24 mouse cellular contexts compared by ENCODE assay signal in genomic region chr4:95474726-95475406, GRCm38 (mm10).
DNase-seq lines count a peak whose midpoint lies in the region; ATAC-seq and TF ChIP-seq lines count a peak whose summit lies in the region.
"Had no signal": no experiment of that assay in that cellular context is flagged by ENCODE, and none has a peak within 500 bp of the region (broad histone marks: within the 10 kb centered on the region; RNA-seq: fewer than 3 reads in every experiment).

No protein-coding gene starts in this region.

- peak; percentile 28 for DNase-seq in lung, embryonic 14.5 days
- no peak for DNase-seq in lung, postnatal 14 days
- peak; percentile 57 for DNase-seq in Muller cell, postnatal 12 days (ENCODE audit: inconsistent ontology term)
- no peak for DNase-seq in cerebellum, adult 8-10 months
- DNase-seq in cerebellum, adult 9-11 months = no peak
- DNase-seq in MN1 (ENCODE audit: low spot score) = no peak
- DNase-seq: adrenal gland, adult 8-10 months; cerebellum, adult 9-10 months; kidney, adult 18-20 months; liver, postnatal 0 days; right cerebral cortex, postnatal 4 days; thymus, postnatal 36 days had no signal

- H3K27me3 ChIP-seq in lung, embryonic 14.5 days (ENCODE audit: insufficient read depth, low read length) = no peaks in the 10 kb centered on the region
- no peaks in the 10 kb centered on the region for H3K27me3 ChIP-seq in lung, embryonic 15.5 days
- no peaks in the 10 kb centered on the region for H3K27me3 ChIP-seq in stomach, embryonic 16.5 days (ENCODE audit: control insufficient read depth, insufficient read depth, low read length)
- H3K27me3 ChIP-seq: embryonic facial prominence, embryonic 12.5 days; forebrain, embryonic 13.5 days; heart, embryonic 12.5 days; neural tube, embryonic 12.5 days had no signal

- no peak overlapping the region for H3K9ac ChIP-seq in lung, embryonic 14.5 days
- no peak overlapping the region for H3K9ac ChIP-seq in lung, embryonic 15.5 days
- no peak overlapping the region for H3K9ac ChIP-seq in stomach, embryonic 16.5 days (ENCODE audit: low read length)
- H3K9ac ChIP-seq: embryonic facial prominence, embryonic 12.5 days; forebrain, embryonic 13.5 days; heart, embryonic 12.5 days; liver, postnatal 0 days; neural tube, embryonic 12.5 days had no signal

- H3K36me3 ChIP-seq in lung, embryonic 14.5 days (ENCODE audit: insufficient read depth) = no peaks in the 10 kb centered on the region
- no peaks in the 10 kb centered on the region for H3K36me3 ChIP-seq in lung, embryonic 15.5 days
- no peaks in the 10 kb centered on the region for H3K36me3 ChIP-seq in stomach, embryonic 16.5 days (ENCODE audit: control insufficient read depth, insufficient read depth, low read length)
- H3K36me3 ChIP-seq: embryonic facial prominence, embryonic 12.5 days; heart, embryonic 12.5 days; limb, embryonic 10.5 days; midbrain, embryonic 10.5 days; neural tube, embryonic 12.5 days had no signal

- H3K4me1 ChIP-seq in lung, embryonic 14.5 days (ENCODE audit: insufficient read depth) = no peaks in the 10 kb centered on the region
- H3K4me1 ChIP-seq in lung, embryonic 15.5 days = peaks cover 5% of the 10 kb centered on the region; the same call in 1 of the 2 replicates
- H3K4me1 ChIP-seq in stomach, embryonic 16.5 days (ENCODE audit: control insufficient read depth, insufficient read depth, low read length) = peaks cover 18% of the 10 kb centered on the region
- H3K4me1 ChIP-seq: forebrain, embryonic 13.5 days; heart, embryonic 12.5 days; midbrain, embryonic 10.5 days had no signal

- H3K4me2 ChIP-seq in lung, embryonic 14.5 days = no peak overlapping the region
- H3K4me2 ChIP-seq in lung, embryonic 15.5 days = no peak overlapping the region
- no peak overlapping the region for H3K4me2 ChIP-seq in stomach, embryonic 16.5 days (ENCODE audit: low read depth, low read length)
- H3K4me2 ChIP-seq: embryonic facial prominence, embryonic 12.5 days; forebrain, embryonic 13.5 days; heart, embryonic 12.5 days; neural tube, embryonic 12.5 days had no signal

- H3K4me3 ChIP-seq in lung, embryonic 14.5 days (ENCODE audit: low read depth, low read length) = no peak overlapping the region
- H3K4me3 ChIP-seq in lung, embryonic 15.5 days = no peak overlapping the region
- H3K4me3 ChIP-seq in stomach, embryonic 16.5 days (replicated peaks; ENCODE audit: low read length) = no peak overlapping the region
- H3K4me3 ChIP-seq: embryonic facial prominence, embryonic 12.5 days; erythroblast, embryonic 14.5 days; forebrain, embryonic 13.5 days; heart, embryonic 12.5 days; layer of hippocampus, adult 2 months; limb, embryonic 10.5 days; midbrain, embryonic 10.5 days; neural tube, embryonic 12.5 days had no signal

- H3K9me3 ChIP-seq in lung, embryonic 14.5 days (ENCODE audit: low read depth, low read length) = no peaks in the 10 kb centered on the region
- H3K9me3 ChIP-seq in lung, embryonic 15.5 days = no peaks in the 10 kb centered on the region
- no peaks in the 10 kb centered on the region for H3K9me3 ChIP-seq in stomach, embryonic 16.5 days (replicated peaks; ENCODE audit: control insufficient read depth, low read length)
- H3K9me3 ChIP-seq: embryonic facial prominence, embryonic 12.5 days; forebrain, embryonic 13.5 days; heart, embryonic 12.5 days; limb, embryonic 10.5 days; midbrain, embryonic 10.5 days; neural tube, embryonic 12.5 days had no signal

- no peak overlapping the region for H3K27ac ChIP-seq in lung, embryonic 14.5 days (ENCODE audit: low read depth)
- H3K27ac ChIP-seq in lung, embryonic 15.5 days = 0 out of 2 replicates have a peak overlapping the region, but pooled peaks have one; percentile 1
- H3K27ac ChIP-seq in stomach, embryonic 16.5 days (ENCODE audit: low read length) = no peak overlapping the region
- H3K27ac ChIP-seq: embryonic facial prominence, embryonic 12.5 days; forebrain, embryonic 13.5 days; kidney, postnatal 0 days; layer of hippocampus, adult 2 months; midbrain, embryonic 10.5 days; neural tube, embryonic 12.5 days had no signal

- WGBS in lung, embryonic 14.5 days = 64% methylated on average over 5 of the region's 5 CpGs
- 62% methylated on average over 5 of the region's 5 CpGs for WGBS in lung, embryonic 15.5 days
- WGBS in stomach, embryonic 16.5 days = 54% methylated on average over 5 of the region's 5 CpGs

- no peak for ATAC-seq in lung, embryonic 14.5 days (ENCODE audit: insufficient read depth)
- ATAC-seq in lung, embryonic 15.5 days (ENCODE audit: borderline replicate concordance, extremely low read depth, low FRiP score, low TSS enrichment) = no peak
- peak; percentile 60; the same call in 1 of the 2 replicates for ATAC-seq in stomach, embryonic 16.5 days (ENCODE audit: insufficient read depth, low FRiP score)
- ATAC-seq: forebrain, embryonic 13.5 days; hindbrain, embryonic 16.5 days; liver, postnatal 0 days had no signal

- TF ChIP-seq CTCF in lung, embryonic 14.5 days (IDR thresholded peaks at IDR 0.05; ENCODE audit: low read depth) = no peak

Comparison
In these comparisons a context has a peak if more than half of its experiments do, and no peak if none do; other contexts are left out.
1. DNase-seq: peak in lung, embryonic 14.5 days (single experiment) and Muller cell, postnatal 12 days (single experiment); none in lung, postnatal 14 days (single experiment), cerebellum, adult 8-10 months (single experiment), cerebellum, adult 9-11 months (single experiment) and MN1 (single experiment).